Mouse (Mus musculus): ENCODE results near the gene 9330182O14Rik. TPM values are rescaled to one million over a fixed set of nuclear protein-coding genes. Genes with fewer than 3 reads are reported as not detected.

The 9330182O14Rik gene
- polyA plus RNA-seq (2014; fragmentation: Nextera tagmentation; extraction: Ambion mirVana), result not detected in 2 replicates

- Histone ChIP-seq H3K27ac (ENCODE audit: low read depth, low read length) (no peak within 1 kb of the TSS), H3K27me3 (ENCODE audit: control insufficient read depth, insufficient read depth, low read length) (no peaks in the 10 kb centered on the region), H3K36me3 (ENCODE audit: control insufficient read depth, insufficient read depth, low read length) (no peaks in the 10 kb centered on the region), H3K9me3 (ENCODE audit: control insufficient read depth, low read length) (no peaks in the 10 kb centered on the region), H3K4me3 (ENCODE audit: low read length) (no peak within 1 kb of the TSS), H3K9ac (ENCODE audit: low read depth, low read length) (no peak within 1 kb of the TSS), H3K4me2 (replicated peaks; ENCODE audit: low read depth, low read length) (no peak within 1 kb of the TSS), H3K4me1 (ENCODE audit: control insufficient read depth, insufficient read depth, low read length) (no peaks in the 10 kb centered on the region)
- no peak for ATAC-seq (ENCODE audit: low FRiP score, low TSS enrichment)
- 54% methylated on average over 10 of the region's 10 CpGs for WGBS
Measured at GRCm38 (mm10) chr15:40134152-40134792, at the start of gene 9330182O14Rik. 9330182O14Rik (plus strand) TSS chr15:40134365.

- Histone ChIP-seq H3K9ac (ENCODE audit: low read depth, low read length) (no peak overlapping the region), H3K4me3 (ENCODE audit: low read length) (no peak overlapping the region), H3K27ac (ENCODE audit: low read depth, low read length) (no peak overlapping the region), H3K9me3 (ENCODE audit: control insufficient read depth, low read length) (no peaks in the 10 kb centered on the region), H3K36me3 (ENCODE audit: control insufficient read depth, insufficient read depth, low read length) (no peaks in the 10 kb centered on the region), H3K4me1 (ENCODE audit: control insufficient read depth, insufficient read depth, low read length) (no peaks in the 10 kb centered on the region), H3K27me3 (ENCODE audit: control insufficient read depth, insufficient read depth, low read length) (no peaks in the 10 kb centered on the region), H3K4me2 (replicated peaks; ENCODE audit: low read depth, low read length) (no peak overlapping the region)
- 93% methylated on average over 2 of the region's 2 CpGs for WGBS
- no peak for ATAC-seq (ENCODE audit: low FRiP score, low TSS enrichment)
Measured at GRCm38 (mm10) chr15:40103304-40103703, 30.9 kb upstream of the 9330182O14Rik start.

- ATAC-seq (ENCODE audit: low FRiP score, low TSS enrichment), result no peak
- Histone ChIP-seq H3K9me3 (ENCODE audit: control insufficient read depth, low read length) (no peaks in the 10 kb centered on the region), H3K9ac (ENCODE audit: low read depth, low read length) (no peak overlapping the region), H3K27ac (ENCODE audit: low read depth, low read length) (no peak overlapping the region), H3K4me3 (ENCODE audit: low read length) (no peak overlapping the region), H3K4me2 (replicated peaks; ENCODE audit: low read depth, low read length) (no peak overlapping the region), H3K36me3 (ENCODE audit: control insufficient read depth, insufficient read depth, low read length) (no peaks in the 10 kb centered on the region), H3K27me3 (ENCODE audit: control insufficient read depth, insufficient read depth, low read length) (no peaks in the 10 kb centered on the region), H3K4me1 (ENCODE audit: control insufficient read depth, insufficient read depth, low read length) (no peaks in the 10 kb centered on the region)
- WGBS, result 92% methylated on average over 4 of the region's 4 CpGs
Measured at GRCm38 (mm10) chr15:40105712-40106111, 28.5 kb upstream of the 9330182O14Rik start.

GRCm38 (mm10) chr15:40113888-40114576 is 20.1 kb upstream of the 9330182O14Rik start:
- H3K9me3 ChIP-seq (ENCODE audit: control insufficient read depth, low read length), result no peaks in the 10 kb centered on the region
- H3K4me2 ChIP-seq (replicated peaks; ENCODE audit: low read depth, low read length), result no peak overlapping the region
- no peaks in the 10 kb centered on the region for H3K27me3 ChIP-seq (ENCODE audit: control insufficient read depth, insufficient read depth, low read length)
- no peak overlapping the region for H3K27ac ChIP-seq (ENCODE audit: low read depth, low read length)
- no peak overlapping the region for H3K9ac ChIP-seq (ENCODE audit: low read depth, low read length)
- no peaks in the 10 kb centered on the region for H3K4me1 ChIP-seq (ENCODE audit: control insufficient read depth, insufficient read depth, low read length)
- ATAC-seq (ENCODE audit: low FRiP score, low TSS enrichment), result no peak
- WGBS, result 55% methylated on average over 16 of the region's 18 CpGs
- H3K4me3 ChIP-seq (ENCODE audit: low read length), result no peak overlapping the region
- no peaks in the 10 kb centered on the region for H3K36me3 ChIP-seq (ENCODE audit: control insufficient read depth, insufficient read depth, low read length)

GRCm38 (mm10) chr15:40114600-40115271 is 19.4 kb upstream of the 9330182O14Rik start:
- Histone ChIP-seq H3K27me3 (ENCODE audit: control insufficient read depth, insufficient read depth, low read length) (no peaks in the 10 kb centered on the region), H3K36me3 (ENCODE audit: control insufficient read depth, insufficient read depth, low read length) (no peaks in the 10 kb centered on the region), H3K4me2 (replicated peaks; ENCODE audit: low read depth, low read length) (no peak overlapping the region; the same call in 1 of the 2 replicates), H3K9ac (ENCODE audit: low read depth, low read length) (no peak overlapping the region), H3K4me1 (ENCODE audit: control insufficient read depth, insufficient read depth, low read length) (no peaks in the 10 kb centered on the region), H3K9me3 (ENCODE audit: control insufficient read depth, low read length) (no peaks in the 10 kb centered on the region), H3K4me3 (ENCODE audit: low read length) (no peak overlapping the region), H3K27ac (ENCODE audit: low read depth, low read length) (no peak overlapping the region)
- no peak for ATAC-seq (ENCODE audit: low FRiP score, low TSS enrichment)
- 49% methylated on average over 22 of the region's 22 CpGs for WGBS

GRCm38 (mm10) chr15:40116396-40116795 is 17.8 kb upstream of the 9330182O14Rik start:
- no peak for ATAC-seq (ENCODE audit: low FRiP score, low TSS enrichment)
- Histone ChIP-seq H3K4me3 (ENCODE audit: low read length) (no peak overlapping the region), H3K36me3 (ENCODE audit: control insufficient read depth, insufficient read depth, low read length) (no peaks in the 10 kb centered on the region), H3K9me3 (ENCODE audit: control insufficient read depth, low read length) (no peaks in the 10 kb centered on the region), H3K27ac (ENCODE audit: low read depth, low read length) (no peak overlapping the region), H3K4me2 (replicated peaks; ENCODE audit: low read depth, low read length) (no peak overlapping the region), H3K9ac (ENCODE audit: low read depth, low read length) (no peak overlapping the region), H3K27me3 (ENCODE audit: control insufficient read depth, insufficient read depth, low read length) (no peaks in the 10 kb centered on the region), H3K4me1 (ENCODE audit: control insufficient read depth, insufficient read depth, low read length) (no peaks in the 10 kb centered on the region)
- 94% methylated on average over 3 of the region's 3 CpGs for WGBS

- Histone ChIP-seq H3K36me3 (ENCODE audit: control insufficient read depth, insufficient read depth, low read length) (no peaks in the 10 kb centered on the region), H3K4me3 (ENCODE audit: low read length) (no peak overlapping the region), H3K9ac (ENCODE audit: low read depth, low read length) (no peak overlapping the region), H3K4me2 (replicated peaks; ENCODE audit: low read depth, low read length) (no peak overlapping the region), H3K9me3 (ENCODE audit: control insufficient read depth, low read length) (no peaks in the 10 kb centered on the region), H3K27me3 (ENCODE audit: control insufficient read depth, insufficient read depth, low read length) (no peaks in the 10 kb centered on the region), H3K4me1 (ENCODE audit: control insufficient read depth, insufficient read depth, low read length) (no peaks in the 10 kb centered on the region), H3K27ac (ENCODE audit: low read depth, low read length) (no peak overlapping the region)
- no peak for ATAC-seq (ENCODE audit: low FRiP score, low TSS enrichment)
- WGBS, result 77% methylated on average over 9 of the region's 9 CpGs
Measured at GRCm38 (mm10) chr15:40124211-40124953, 9.8 kb upstream of the 9330182O14Rik start.

GRCm38 (mm10) chr15:40129496-40129895 is 4.7 kb upstream of the 9330182O14Rik start:
- H3K4me2 ChIP-seq (replicated peaks; ENCODE audit: low read depth, low read length), result no peak overlapping the region
- no peak overlapping the region for H3K27ac ChIP-seq (ENCODE audit: low read depth, low read length)
- H3K9me3 ChIP-seq (ENCODE audit: control insufficient read depth, low read length), result no peaks in the 10 kb centered on the region
- no peaks in the 10 kb centered on the region for H3K27me3 ChIP-seq (ENCODE audit: control insufficient read depth, insufficient read depth, low read length)
- ATAC-seq (ENCODE audit: low FRiP score, low TSS enrichment), result no peak
- 27% methylated on average over 5 of the region's 5 CpGs for WGBS
- no peaks in the 10 kb centered on the region for H3K4me1 ChIP-seq (ENCODE audit: control insufficient read depth, insufficient read depth, low read length)
- H3K9ac ChIP-seq (ENCODE audit: low read depth, low read length), result no peak overlapping the region
- no peak overlapping the region for H3K4me3 ChIP-seq (ENCODE audit: low read length)
- H3K36me3 ChIP-seq (ENCODE audit: control insufficient read depth, insufficient read depth, low read length), result no peaks in the 10 kb centered on the region

All from kidney, embryonic 14.5 days (tissue).